Mouse (Mus musculus) retina, adult 2 months (tissue): ENCODE data around the gene Tnrc6b.
A peak's percentile ranks its signal among the peaks of the same experiment; 100 is the strongest.

Source experiments
- DNase-seq: peaks from one replicate; pipeline ENCODE4 v3.0.0-alpha.2; 2012; ENCODE audit warnings: low read depth, low spot score

Tnrc6b gene

GRCm38 (mm10) chr15:80785699-80786098, 74.6 kb downstream of the Tnrc6b start:
- DNase-seq: no peak

- no peak for DNase-seq
Observed at GRCm38 (mm10) chr15:80787746-80788145, 76.6 kb downstream of the Tnrc6b start.

GRCm38 (mm10) chr15:80792556-80792955, 81.4 kb downstream of the Tnrc6b start:
- DNase-seq: no peak

DNA sequence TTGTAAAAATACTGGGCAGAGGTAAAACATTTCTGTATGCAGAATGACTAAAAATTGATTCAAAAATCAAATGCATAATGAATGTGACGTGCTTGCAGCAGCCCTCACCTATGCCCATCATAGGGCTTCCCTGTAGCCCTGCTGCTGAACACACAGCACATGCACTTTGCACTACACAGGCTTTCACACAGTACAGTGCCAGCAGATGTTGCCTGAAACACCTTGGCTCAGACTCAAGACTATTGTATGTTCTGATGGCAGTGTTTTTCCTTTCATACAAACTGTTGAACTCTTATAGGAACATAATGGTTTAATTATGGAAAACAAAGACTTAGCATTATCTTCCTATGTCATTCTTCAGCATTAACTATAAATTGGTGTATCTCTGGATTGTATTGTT, 84.0 kb downstream of the Tnrc6b start:
- no peak for DNase-seq

DNA sequence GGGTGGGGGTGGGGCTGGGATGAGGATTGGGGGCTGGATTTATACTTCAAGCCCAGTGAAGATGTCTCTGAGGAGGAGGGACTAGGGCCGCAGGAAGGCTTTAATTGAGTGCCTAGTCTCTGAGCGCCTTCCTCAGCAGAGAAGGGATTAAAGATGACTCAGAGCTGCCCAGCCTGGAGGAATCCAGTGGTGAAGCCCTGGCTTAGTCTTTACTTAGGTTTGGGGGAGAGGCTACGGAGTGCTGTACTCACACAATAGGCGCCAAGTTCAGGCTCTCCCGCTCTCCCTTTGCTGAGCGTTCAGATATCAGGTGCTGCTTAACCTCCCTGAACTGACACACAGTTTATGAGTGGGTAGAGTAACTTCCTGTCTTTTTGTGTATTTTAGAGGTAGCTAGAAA, 86.6 kb downstream of the Tnrc6b start:
- peak; percentile 79 for DNase-seq

- DNase-seq: peak; percentile 94
Observed at GRCm38 (mm10) chr15:80798367-80799073, 87.4 kb downstream of the Tnrc6b start.

- DNase-seq: peak; percentile 49
Observed at GRCm38 (mm10) chr15:80799074-80799633, 88.0 kb downstream of the Tnrc6b start.

DNA sequence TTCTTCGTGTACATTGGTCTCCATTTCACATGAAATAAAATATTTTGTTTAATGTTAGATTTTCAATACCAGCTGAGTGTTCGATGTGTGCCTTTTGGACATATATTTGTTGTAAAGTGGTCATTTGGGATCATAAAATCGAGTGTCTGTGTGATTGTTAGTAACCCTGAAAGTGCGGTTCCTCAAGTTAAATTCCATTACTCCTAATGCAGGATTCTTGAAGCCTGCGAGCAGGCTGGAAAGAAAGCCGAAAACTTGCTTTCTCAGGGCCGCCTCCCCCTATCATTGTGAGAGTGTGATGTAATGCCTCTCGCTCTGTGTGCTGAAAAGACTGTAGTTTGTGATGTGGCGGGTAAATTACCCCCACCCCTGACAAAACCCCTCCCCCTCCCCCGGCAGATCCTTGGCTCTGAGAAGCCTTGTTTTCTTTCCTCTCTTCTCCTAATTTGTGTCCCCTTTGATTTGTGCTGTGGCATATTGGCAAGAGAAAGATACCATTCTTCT, 88.6 kb downstream of the Tnrc6b start:
- no peak for DNase-seq

DNA sequence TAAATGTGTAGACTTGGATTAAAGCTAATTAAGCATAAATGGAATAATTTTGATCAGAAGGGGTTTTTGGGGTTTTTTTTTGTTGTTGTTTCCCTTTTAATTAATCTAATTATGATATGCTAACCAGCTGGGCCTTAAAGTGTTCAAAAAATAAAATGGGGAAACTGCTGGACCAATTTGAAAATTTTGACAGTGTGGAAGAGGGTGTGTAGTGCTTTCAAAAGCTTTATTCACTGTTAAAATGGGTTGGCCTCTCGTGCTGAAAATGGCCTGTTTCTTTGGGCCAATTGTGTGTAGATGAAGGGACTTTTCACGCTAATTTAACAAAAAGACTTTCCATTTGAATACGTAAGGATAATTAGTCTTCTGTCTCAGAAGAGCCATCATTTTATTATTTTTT, 89.1 kb downstream of the Tnrc6b start:
- no peak for DNase-seq

GRCm38 (mm10) chr15:80800765-80801164, 89.7 kb downstream of the Tnrc6b start:
- DNase-seq: no peak

- no peak for DNase-seq
Observed at GRCm38 (mm10) chr15:80801597-80801996, 90.5 kb downstream of the Tnrc6b start.

DNA sequence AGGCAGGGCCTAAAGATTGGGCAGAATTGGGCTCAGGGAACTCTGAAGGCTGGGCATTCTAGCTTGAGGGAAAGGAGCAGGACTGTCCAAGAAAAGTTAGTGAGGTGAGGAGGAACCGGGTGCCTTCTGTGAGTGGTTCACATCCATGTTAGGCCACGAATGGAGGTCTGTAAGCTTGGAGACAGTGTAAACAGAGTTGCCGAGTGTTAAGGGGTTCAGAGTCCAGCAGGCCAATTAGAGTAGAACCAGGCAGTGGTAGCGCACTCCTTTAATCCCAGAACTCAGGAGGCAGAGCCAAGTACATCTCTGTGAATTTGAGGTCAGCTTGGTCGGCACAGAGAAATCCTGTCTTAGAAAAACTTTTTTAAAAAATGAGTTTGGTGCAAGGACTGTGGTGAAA, 96.0 kb downstream of the Tnrc6b start:
- DNase-seq: no peak

- no peak for DNase-seq
Observed at GRCm38 (mm10) chr15:80810226-80810625, 99.1 kb downstream of the Tnrc6b start.

- no peak for DNase-seq
Observed at GRCm38 (mm10) chr15:80812840-80813239, 101.7 kb downstream of the Tnrc6b start.

- no peak for DNase-seq
Observed at GRCm38 (mm10) chr15:80814792-80815191, 103.7 kb downstream of the Tnrc6b start.

GRCm38 (mm10) chr15:80822276-80822675, 111.2 kb downstream of the Tnrc6b start:
- DNase-seq: no peak

GRCm38 (mm10) chr15:80831170-80831569, 120.1 kb downstream of the Tnrc6b start:
- no peak for DNase-seq

DNA sequence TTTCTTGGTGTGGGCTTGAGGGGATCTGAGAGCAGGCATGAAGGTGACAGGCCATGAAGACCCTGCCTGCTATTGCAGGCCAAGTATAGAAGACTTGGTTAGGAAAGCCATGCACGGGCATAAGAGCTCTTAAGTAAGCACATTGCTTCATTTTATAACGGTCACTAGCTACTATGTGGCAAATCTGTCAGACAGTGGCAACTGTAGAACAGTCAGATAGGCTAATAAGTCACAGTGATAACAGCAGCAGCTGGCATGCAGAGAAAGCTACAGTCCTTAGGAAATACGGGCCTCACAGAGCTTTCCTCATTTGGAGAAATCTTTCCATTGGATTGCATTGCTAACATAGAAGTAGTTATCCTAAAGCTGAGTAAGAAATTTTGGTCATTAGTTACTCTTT, 121.7 kb downstream of the Tnrc6b start:
- DNase-seq: no peak

DNA sequence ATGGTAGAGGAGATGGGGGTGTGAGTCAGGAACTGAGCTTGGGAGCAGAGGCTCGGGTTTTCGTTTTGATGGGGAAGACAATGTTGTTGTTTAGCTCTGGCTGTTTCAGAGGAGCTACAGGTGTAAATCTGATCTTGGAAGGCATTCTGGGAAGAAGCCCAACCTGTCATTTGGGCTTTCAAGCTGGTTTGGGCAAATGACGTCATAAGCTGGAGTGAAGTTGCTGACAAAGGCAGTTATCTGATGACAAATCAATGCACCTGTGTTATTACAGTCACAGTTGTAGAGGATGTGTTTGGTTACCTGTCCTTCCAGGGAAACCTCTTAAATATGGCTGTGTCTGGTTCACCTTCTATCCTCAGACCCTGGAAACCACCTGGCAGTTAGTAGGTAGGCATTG, 125.1 kb downstream of the Tnrc6b start:
- no peak for DNase-seq

DNA sequence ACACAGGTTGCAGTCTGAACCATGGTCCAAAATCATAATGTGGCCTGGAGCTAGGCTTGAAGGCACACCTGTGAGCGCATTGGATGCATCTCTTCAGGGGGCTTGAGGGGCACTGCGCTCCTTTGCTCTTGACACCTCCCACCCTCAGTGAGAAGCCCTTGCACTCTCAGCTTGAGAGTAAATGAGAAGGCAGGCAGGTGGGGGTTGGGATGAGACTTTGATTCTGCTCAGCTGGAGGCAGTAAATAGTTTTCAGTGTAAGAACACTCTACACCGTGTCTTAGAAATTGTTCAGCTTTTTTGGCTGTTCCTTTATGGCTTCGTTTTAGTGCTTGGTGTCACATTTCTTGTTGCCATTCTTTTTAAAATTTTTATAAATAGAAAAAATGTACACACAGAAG, 127.7 kb downstream of the Tnrc6b start:
- no peak for DNase-seq

DNA sequence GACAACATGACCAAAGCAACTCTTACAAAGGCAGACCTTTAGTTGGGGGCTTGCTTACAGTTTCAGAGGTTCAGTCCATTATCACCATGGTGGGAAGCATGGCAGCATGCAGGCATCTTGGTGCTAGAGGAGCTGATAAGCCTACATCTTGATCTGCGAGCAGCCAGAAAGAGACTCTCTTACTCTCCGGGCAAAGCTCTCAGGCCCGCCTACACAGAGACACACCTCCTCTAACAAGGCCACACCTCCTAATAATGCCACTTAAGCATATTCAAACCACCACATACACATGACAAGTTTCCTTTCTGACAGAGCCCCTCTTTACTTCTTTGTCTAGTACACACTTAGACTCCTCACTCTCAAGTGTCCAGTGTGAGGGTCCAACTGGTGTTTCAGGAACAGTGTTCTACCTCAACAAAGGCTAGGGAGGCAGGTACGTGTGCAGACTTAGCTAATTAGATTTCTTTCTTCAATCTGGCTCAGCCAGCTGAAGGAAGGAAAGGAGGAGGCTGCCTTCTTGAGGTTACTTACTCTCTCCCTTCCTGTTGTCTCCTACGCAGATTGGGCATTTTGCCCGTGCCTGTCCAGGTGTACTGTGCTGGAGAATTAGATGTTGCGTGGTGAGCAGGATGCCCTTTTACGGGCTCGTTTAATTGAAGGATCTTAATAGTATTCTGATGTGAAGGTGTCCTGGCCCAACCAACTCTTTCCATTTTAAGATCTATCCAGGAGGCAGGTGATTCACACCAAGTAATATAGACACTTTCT, 128.7 kb downstream of the Tnrc6b start:
- DNase-seq: no peak

DNA sequence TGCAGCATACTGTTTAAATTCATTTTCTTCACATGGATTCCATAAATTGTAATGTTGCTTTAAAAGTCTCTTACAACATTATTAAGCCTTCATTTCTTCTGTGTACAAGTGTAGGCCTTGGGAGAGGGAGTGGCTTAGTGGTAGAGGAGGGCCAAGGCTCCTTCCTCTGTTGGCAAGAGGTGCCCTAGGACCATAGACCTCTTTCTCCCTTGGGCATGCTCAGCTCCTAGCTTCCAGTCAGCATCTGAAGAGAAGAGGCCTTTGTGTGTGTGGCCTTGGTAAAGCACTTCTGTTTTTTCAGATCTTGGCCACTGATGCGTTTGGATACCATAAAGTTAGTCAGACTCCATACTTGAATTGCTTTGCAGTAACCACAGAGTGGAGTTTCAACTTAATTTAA, 133.1 kb downstream of the Tnrc6b start:
- no peak for DNase-seq

- DNase-seq: no peak
Observed at GRCm38 (mm10) chr15:80844926-80845325, 133.8 kb downstream of the Tnrc6b start.
